Mouse (Mus musculus): ENCODE results near the gene Gpr26.

The Gpr26 gene

DNA sequence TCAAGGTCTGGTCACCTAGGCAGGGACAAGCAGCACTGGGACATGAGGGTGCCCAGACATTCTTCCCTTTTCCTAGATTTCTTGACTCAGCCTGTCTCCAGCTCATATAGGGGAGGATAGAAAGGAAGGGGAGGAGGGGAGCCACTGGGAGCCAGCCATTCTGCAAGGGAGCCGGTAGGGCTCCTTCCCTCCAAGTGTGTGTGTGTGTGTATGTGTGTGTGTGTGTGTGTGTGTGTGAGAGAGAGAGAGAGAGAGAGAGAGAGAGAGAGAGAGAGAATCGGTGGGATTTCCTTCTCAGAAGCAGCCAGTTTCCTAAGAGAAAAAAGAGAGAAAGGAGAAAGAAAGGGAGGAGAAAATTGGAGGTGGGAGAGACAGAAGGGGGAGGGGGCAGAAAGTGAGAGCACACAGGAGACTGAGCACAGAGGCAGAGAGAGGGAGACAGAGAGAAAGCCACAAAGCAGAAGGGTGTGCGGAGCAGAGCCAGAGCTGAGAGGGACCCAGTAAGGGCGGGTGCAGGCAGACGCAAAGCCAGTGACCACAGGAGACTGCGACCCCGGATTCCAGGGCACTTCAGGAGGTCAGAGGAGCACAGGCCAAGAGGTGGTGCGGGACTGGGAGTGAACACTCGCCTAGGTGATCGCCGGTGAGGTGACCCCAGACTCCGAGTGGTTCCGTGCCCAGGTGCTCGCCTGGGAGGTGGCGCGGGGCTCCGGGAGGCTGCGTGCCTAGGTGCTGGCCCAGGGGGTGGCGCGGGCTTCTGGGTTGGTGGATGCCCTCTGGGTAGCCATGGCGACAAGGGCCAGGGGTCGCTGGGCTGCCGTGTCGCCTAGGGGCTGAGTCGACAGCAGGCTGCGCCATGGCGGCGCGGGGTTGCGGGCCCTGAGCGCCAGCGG, at the start of gene Gpr26:
Gpr26 (plus strand) TSS at position 438 of the 893 bp plus-strand sequence.
- peak; percentile 45 for DNase-seq (ENCODE audit: low spot score)

- DNase-seq (ENCODE audit: low spot score) = no peak
Observed at GRCm38 (mm10) chr7:131917384-131917783, 48.9 kb upstream of the Gpr26 start.

DNA sequence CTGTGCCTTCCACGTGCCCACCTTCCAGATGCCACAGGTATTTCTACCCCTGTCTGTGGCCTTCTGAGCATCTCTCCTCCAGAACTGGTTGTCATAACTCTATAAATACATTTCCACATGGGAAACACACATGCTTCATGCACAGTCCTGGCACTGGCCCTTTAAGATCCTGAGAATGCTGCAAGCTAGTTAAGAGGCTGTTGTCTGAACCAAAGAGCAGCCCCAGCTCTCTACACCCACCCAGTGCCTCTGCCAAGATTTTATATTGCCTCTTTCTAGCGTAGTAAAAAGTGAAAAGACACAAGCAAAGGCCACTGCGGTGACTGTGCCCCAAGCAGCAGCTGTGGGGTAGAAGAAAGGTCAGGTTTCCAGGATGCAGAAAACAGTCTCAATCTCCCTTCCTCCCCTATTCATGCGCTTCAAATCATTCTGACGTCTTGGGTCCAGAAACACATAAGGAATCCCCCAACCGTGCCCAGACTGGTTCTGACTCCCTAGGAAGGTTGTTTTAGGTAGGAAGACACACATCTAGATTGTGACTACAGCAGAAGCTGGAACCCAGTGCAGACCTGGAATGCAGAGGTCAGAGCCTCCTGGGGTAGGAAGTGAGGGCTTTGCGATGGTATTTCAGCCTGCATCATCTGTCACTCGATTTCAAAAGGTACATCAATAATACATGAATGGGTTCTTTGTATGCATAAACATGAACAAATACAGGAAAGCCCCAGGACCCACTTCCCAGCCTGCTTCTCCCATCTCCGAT, 38.8 kb upstream of the Gpr26 start:
- DNase-seq (ENCODE audit: low spot score) = no peak

DNA sequence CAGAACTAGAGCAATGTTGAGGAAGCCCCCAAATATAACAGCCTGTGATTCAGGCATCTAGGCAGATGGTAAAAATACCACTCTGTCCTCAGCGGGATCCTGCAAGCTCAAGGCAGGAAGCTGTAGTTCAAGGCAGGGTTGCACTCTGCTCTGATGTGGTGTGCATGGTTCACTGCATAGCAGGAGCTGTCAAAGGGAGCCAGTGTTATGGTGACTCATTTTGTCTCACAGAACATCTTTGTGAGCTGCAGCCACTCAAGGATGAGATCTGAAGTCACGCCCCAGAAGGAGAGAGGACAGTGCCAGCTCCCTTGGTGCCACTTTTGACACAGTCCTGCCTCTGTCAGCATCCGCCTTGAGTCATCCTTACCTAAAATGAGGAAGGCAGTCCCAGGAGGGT, 28.6 kb upstream of the Gpr26 start:
- no peak for DNase-seq (ENCODE audit: low spot score)

- no peak for DNase-seq (ENCODE audit: low spot score)
Observed at GRCm38 (mm10) chr7:131951131-131951530, 15.1 kb upstream of the Gpr26 start.

- no peak for DNase-seq (ENCODE audit: low spot score)
Observed at GRCm38 (mm10) chr7:131953402-131953801, 12.9 kb upstream of the Gpr26 start.

- no peak for DNase-seq (ENCODE audit: low spot score)
Observed at GRCm38 (mm10) chr7:131958705-131959104, 7.6 kb upstream of the Gpr26 start.

GRCm38 (mm10) chr7:131960551-131960950, 5.7 kb upstream of the Gpr26 start:
- no peak for DNase-seq (ENCODE audit: low spot score)

GRCm38 (mm10) chr7:131966916-131967494, 745 bp downstream of the Gpr26 start:
- DNase-seq (ENCODE audit: low spot score) = peak; percentile 38

GRCm38 (mm10) chr7:131970255-131970654, 4.0 kb downstream of the Gpr26 start:
- DNase-seq (ENCODE audit: low spot score) = no peak

- no peak for DNase-seq (ENCODE audit: low spot score)
Observed at GRCm38 (mm10) chr7:131975867-131976266, 9.6 kb downstream of the Gpr26 start.

DNA sequence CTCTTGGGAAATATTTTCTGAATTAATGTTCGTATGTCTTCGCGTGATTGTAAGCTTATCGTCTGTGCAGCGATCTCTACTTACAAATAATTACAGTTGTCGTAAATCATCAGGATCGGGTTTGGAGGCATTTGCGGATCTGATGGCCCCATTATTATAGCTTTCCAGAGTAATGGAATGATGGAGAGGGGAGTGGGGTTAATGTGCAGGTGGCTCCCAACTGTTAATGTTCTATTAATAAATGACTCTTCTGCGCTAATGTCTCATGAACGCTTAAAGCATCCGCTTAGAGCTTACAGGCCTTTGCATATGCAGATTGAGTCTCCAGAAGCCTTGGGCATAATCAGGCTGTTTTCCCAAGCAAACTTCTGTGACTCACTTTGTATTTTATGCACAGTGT, 12.3 kb downstream of the Gpr26 start:
- no peak for DNase-seq (ENCODE audit: low spot score)

DNA sequence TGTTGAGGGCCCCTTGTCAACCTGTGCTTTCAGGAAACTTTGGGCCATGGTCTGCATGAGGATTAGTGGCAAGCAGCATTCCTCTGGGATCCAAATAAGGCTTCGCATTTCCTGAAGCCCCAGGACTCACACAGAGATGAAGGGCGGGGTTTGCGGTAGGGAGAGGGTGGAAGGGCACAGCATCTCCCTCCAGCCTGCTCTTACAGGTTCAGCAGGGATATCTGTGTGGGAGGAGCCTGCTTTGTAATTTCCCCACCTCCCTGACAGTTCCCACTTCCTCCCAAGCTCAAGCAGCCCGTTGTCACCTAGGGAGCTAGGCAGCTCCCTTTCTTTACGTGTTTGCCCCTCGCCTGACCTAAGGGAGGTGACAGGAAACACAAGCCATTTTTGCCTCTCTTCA, 22.8 kb downstream of the Gpr26 start:
- DNase-seq (ENCODE audit: low spot score) = no peak

DNA sequence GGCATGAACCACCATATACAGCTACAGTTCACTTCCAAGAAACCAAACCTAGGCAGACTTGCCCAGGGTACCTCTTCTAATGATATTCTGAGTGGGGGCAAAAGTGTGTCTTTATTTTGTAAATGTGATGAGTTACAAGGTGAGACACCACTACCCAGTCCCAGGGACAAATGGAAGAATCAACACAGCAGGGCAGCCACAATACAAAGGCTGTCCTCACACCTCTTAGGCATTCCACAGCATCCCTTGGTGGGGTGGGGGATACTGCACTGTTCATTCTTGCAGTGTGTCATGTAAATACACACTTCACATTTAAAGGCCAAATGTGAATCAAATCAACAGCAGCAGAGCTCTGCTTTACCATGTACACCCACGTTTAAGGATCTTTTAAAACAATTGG, 26.0 kb downstream of the Gpr26 start:
- DNase-seq (ENCODE audit: low spot score) = no peak

- no peak for DNase-seq (ENCODE audit: low spot score)
Observed at GRCm38 (mm10) chr7:131992873-131993272, 26.6 kb downstream of the Gpr26 start.

GRCm38 (mm10) chr7:132005996-132006696, 39.9 kb downstream of the Gpr26 start:
- peak; percentile 43 for DNase-seq (ENCODE audit: low spot score)

- DNase-seq (ENCODE audit: low spot score) = no peak
Observed at GRCm38 (mm10) chr7:132009002-132009401, 42.7 kb downstream of the Gpr26 start.

- peak; percentile 31 for DNase-seq (ENCODE audit: low spot score)
Observed at GRCm38 (mm10) chr7:132012969-132013679, 46.9 kb downstream of the Gpr26 start.

- DNase-seq (ENCODE audit: low spot score) = no peak
Observed at GRCm38 (mm10) chr7:132013970-132014369, 47.7 kb downstream of the Gpr26 start.

DNA sequence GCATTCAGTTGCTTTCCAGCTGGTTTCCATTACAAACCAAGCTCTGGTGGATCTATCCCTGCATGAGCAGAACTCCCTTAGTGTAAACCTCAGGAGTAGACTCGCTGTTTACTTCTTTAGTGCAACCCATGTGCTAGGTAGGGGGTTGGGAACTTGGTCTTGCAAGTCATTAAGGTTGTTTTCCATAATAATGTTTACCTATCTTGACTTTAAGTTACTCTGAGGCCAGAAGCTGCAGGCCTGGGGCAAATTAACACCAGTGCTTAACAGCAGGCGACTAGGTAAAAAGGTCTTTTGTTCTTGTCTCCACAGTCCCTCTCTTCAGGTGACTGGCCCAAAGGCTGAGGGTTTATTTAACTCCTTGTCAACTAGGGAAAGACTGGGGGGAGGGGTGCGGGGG, 48.9 kb downstream of the Gpr26 start:
- DNase-seq (ENCODE audit: low spot score) = no peak

- no peak for DNase-seq (ENCODE audit: low spot score)
Observed at GRCm38 (mm10) chr7:132015933-132016332, 49.7 kb downstream of the Gpr26 start.

All from layer of hippocampus, adult 11-12 months (tissue).